Mouse (Mus musculus): Measurements from ENCODE around the gene Fbxo2.

DNA sequence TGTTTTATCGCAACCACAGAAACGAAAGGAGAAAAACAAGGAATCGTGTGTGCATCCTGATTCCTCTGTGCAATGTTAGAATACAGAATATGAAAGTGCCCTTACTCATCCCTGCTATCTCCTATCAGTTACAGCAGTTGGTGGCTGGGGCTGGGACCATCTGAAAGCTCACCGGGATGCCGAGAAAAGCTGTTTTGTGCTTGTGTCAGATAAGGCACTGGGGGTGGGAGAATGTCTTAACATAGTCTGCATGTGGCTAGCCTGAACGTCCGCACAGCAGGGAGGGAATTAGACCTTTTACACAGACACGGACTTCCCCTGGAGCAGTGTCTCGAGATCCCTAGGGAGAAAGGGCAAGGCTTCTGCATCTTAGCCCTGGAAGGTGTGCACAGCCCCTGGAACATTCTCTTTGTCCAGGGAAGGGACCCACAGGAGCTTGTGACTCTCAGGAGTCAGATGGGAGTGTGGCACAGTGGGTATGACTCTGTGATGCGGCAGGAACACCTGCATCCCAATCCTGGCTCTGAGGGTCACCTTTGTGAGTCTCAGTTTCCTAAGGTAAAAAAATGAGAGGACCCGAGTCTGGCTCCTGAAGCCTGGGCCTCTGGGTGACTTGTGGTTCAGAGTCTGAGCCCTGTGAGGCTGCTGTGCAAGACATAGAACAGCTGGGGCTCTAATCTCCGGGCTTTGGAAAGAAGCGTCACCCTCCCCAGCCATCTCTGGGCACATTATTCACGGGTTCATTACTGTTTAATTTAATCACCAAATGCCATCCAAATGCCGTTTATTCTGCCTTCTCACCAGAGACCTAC lies 43.8 kb downstream of the Fbxo2 start:
- TF ChIP-seq ZC3H11A (IDR thresholded peaks at IDR 0.05; ENCODE audit: borderline replicate concordance, low read depth, low read length) = no peak
- TF ChIP-seq MAFK (IDR thresholded peaks at IDR 0.05; ENCODE audit: insufficient read depth, low read depth, low read length) = no peak
- TF ChIP-seq ZNF384 (IDR thresholded peaks at IDR 0.05; ENCODE audit: low read depth, low read length) = no peak

All from ES-E14 (cell line).